Comparison of ENCODE assay signal across 19 mouse cellular contexts in the genomic region with DNA sequence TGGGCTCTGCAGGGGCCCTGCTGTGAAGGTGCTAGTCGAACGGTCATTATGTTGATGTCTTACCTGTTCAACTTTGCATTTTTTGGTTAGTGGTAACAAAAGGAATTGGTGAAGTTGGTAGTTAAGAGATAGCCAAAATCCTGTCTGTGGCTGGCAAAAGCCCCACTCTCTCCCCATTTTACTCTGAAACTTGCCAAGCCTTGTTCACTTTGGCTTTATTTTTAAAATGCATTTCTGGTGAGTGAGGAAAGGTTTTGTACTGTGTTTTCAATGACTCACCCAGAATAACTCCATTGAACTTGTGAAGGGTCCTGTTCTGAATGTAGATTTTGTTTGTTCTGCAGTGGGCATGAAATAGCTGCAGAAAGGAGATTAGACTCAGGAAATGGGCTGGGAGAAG.
"Had no signal": no experiment of that assay in that cellular context is flagged by ENCODE, and none has a peak within 500 bp of the region (broad histone marks: within the 10 kb centered on the region; RNA-seq: fewer than 3 reads in every experiment).

No protein-coding gene starts in this region.

- H3K4me2 ChIP-seq: lung, embryonic 15.5 days; midbrain, embryonic 12.5 days; neural tube, embryonic 13.5 days; neural tube, embryonic 15.5 days had no signal

- H3K9me3 ChIP-seq: lung, embryonic 15.5 days; midbrain, embryonic 10.5 days; midbrain, embryonic 12.5 days; neural tube, embryonic 13.5 days; neural tube, embryonic 15.5 days had no signal

- H3K4me1 ChIP-seq: midbrain, embryonic 10.5 days; midbrain, embryonic 12.5 days; neural tube, embryonic 15.5 days had no signal

- H3K27me3 ChIP-seq: lung, embryonic 15.5 days; midbrain, embryonic 12.5 days; neural tube, embryonic 13.5 days; neural tube, embryonic 15.5 days had no signal

- ATAC-seq: midbrain, embryonic 16.5 days had no signal

- DNase-seq: lung, adult 18-20 months; lung, postnatal 4 days; midbrain, embryonic 14.5 days; retina, postnatal 1 day; right cerebral cortex, adult 18-20 months; right cerebral cortex, postnatal 25 days; right cerebral cortex, postnatal 4 days; spleen, adult 18-20 months; thymus, adult 18-20 months; thymus, postnatal 14 days; thymus, postnatal 36 days had no signal

- H3K36me3 ChIP-seq: lung, embryonic 15.5 days; midbrain, embryonic 10.5 days; midbrain, embryonic 12.5 days; neural tube, embryonic 13.5 days; neural tube, embryonic 15.5 days had no signal

- H3K27ac ChIP-seq: liver, embryonic 14.5 days; lung, embryonic 15.5 days; midbrain, embryonic 10.5 days; midbrain, embryonic 12.5 days; neural tube, embryonic 13.5 days; neural tube, embryonic 15.5 days had no signal

- H3K9ac ChIP-seq: liver, embryonic 14.5 days; lung, embryonic 15.5 days; midbrain, embryonic 12.5 days; neural tube, embryonic 13.5 days; neural tube, embryonic 15.5 days had no signal

- H3K4me3 ChIP-seq: lung, embryonic 15.5 days; midbrain, embryonic 10.5 days; midbrain, embryonic 12.5 days; myocyte; neural tube, embryonic 13.5 days; neural tube, embryonic 15.5 days had no signal
